Mouse (Mus musculus) stomach, postnatal 0 days (tissue): ENCODE data around the gene Pwwp2a.

Source experiments
- CTCF ChIP-seq: IDR thresholded peaks from 2 replicates; pipeline ENCODE4 v1.5.1; 2016; ENCODE audit warnings: antibody characterized with exemption, low read depth, mild to moderate bottlenecking, moderate library complexity
- EP300 ChIP-seq: optimal IDR thresholded peaks from 2 replicates; pipeline ENCODE3; 2016; ENCODE audit warnings: antibody characterized with exemption

DNA sequence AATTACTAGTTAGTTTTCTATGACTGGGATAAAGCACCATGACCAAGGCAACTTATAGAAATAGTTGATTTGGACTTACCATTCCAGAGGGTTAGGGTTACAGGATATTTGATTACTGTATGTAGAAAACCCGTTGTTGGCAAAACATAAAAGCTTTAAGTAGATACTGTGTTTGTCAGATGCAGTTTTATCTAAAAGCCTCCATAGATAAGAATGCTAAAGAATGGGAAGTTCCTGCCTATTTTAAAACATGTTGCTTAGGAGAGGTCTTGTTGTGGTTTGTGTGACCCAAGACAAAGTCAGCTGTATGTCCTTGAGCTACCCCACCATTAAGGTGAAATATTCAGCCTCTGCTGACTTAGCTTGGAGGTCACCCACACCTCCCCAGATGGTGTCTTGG, 72.8 kb downstream of the Pwwp2a start:
- no peak for TF ChIP-seq CTCF
- no peak for TF ChIP-seq EP300
